Mouse (Mus musculus) CD4-positive naive resting alpha-beta T cell, adult 76 days (primary cell): Measurements from ENCODE around the gene Arhgap29. TPM values are rescaled to one million over a fixed set of nuclear protein-coding genes. Genes with fewer than 3 reads are reported as not detected.

Source experiments
- total RNA-seq: library from RNA; stranded (reverse); gene quantifications from one replicate; pipeline ENCODE4 v1.2.4, GENCODE M21; 2023

The Arhgap29 gene
- total RNA-seq, result 16.7 TPM

DNA sequence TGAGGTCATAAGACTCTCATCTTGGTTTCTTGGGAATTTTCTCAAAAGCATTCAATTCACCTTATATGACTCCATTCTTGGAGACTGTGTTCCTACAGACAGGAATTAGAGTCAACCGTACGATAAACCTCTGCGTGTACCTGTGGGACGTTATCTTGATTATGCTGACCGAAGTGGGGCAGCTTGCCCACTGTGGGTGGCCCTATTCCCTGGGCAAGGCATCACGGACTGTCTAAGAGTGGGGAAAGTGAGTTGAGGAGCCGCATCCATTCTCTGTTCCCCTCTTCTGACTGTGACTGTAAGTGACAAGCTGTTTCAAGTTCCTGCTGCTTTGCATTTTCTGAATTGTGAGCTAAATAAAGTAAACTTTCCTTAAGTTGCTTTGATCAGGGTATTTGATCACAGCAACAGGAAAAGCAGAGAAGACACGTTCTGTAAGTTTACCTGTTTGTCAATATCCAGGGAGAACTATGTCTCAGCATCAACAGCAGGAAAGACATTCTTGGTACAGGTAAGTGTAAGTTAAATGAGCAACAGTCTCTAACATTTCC is at the start of gene Arhgap29:
TSS of gene Arhgap29 (plus strand) at position 501 of the 551 bp plus-strand sequence.

DNA sequence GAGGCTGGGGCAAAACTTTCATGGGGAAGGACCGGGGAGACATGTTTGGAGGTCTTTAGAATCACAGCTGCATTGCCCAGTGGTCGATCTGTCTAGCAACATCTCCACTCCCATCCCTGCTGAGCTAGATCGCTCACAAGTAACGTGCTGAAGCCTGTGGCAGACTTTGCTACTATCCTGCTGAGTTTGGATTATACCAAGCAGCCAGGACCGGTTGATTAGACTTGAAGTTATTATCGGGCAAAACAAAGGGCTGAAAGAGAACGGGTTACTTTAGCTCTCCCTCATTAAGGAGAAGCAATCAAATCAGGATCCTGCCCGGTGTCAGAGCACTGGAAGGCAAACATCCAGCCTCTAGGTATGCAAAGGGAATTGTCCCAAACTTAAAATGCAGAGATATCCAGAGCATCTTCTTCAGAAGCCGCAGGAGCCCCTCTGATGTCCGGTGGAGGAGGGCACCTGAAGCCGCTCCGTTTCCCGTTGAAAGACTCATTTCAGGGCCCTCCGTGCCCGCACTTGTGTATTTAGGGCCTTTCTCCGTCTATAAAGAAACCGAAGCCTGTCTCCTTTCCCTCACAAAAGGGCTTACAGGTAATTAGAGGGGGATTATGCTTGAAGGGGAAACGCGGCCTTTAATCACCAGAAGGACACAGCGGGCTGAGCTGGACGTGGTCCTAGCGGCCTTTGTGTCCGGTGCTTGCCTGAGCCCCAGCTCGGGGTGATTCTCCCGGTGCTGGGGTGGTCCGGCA is 91.6 kb downstream of the Arhgap29 start, which contains the start of gene Abca4:
TSS of gene Abca4 (plus strand) at position 645 of the 749 bp plus-strand sequence.

Other genes with a start within 250 kb of the Arhgap29 start
- gene F3, start 229.0 kb upstream of the Arhgap29 start, total RNA-seq, result 0.29 TPM
- 12.8 TPM for gene Abcd3, start 137.2 kb upstream of the Arhgap29 start, total RNA-seq
- not detected for gene Abca4, start 91.9 kb downstream of the Arhgap29 start, total RNA-seq